Mouse (Mus musculus) small intestine, adult 2 months (tissue): ENCODE data around the gene Lrp6.

Experiments
- CTCF ChIP-seq: fragments of 200-500 bp; IDR thresholded peaks from 2 replicates; pipeline ENCODE4 v1.5.1; 2012; ENCODE audit warnings: low read depth, mild to moderate bottlenecking, control low read depth, inconsistent platforms, low read length, moderate library complexity, mixed read lengths; ENCODE audit not compliant: insufficient replicate concordance, insufficient read length; ENCODE audit errors: extremely low read depth
- POLR2A ChIP-seq: fragments of 200-500 bp; IDR thresholded peaks from 2 replicates; pipeline ENCODE4 v1.6.1; 2012; ENCODE audit warnings: low read depth, mild to moderate bottlenecking, control low read depth, inconsistent platforms, low read length, moderate library complexity

- no peak for TF ChIP-seq CTCF
- TF ChIP-seq POLR2A: no peak
Measured at GRCm38 (mm10) chr6:134543607-134544006, 23.2 kb downstream of the Lrp6 start.
